Mouse (Mus musculus) cortical plate, adult 2 months (tissue): ENCODE measurements around the gene Gemin4.

ENCODE experiments used
- CTCF ChIP-seq: fragments of 200-500 bp; IDR thresholded peaks from 2 replicates; pipeline ENCODE4 v1.5.1; 2011; ENCODE audit warnings: mild to moderate bottlenecking, control low read depth, low read length; ENCODE audit not compliant: insufficient read depth; ENCODE audit errors: extremely low read depth
- POLR2A ChIP-seq: fragments of 200-500 bp; IDR thresholded peaks from 2 replicates; pipeline ENCODE4 v1.6.1; 2011; ENCODE audit warnings: mild to moderate bottlenecking, low read length, control low read depth; ENCODE audit not compliant: insufficient read depth; ENCODE audit errors: extremely low read depth

DNA sequence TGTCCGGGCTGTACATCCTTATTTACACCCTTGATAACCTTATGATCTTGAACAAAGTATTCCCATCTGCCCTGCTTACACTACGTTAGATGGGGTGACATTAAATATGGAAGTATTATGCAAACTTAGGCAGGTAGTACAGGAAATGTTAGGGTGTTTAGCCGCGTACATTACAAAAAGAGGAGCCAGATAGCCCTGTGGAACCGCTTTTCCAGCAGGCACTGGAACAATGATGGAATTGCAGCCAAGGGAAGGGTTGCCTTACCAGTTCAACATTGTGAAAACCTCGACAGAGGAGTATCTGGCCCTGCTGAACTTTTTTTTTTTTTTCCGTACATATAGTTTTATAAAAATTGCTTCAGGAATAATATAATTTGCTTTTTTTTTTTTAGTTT is 37.3 kb downstream of the Gemin4 start:
- no peak for TF ChIP-seq CTCF
- no peak for TF ChIP-seq POLR2A
